Mouse (Mus musculus) intestine, embryonic 15.5 days (tissue): Measurements from ENCODE around the gene Guca2a. TPM values are rescaled to one million over a fixed set of nuclear protein-coding genes. Genes with fewer than 3 reads are reported as not detected.

Experiments used
- ATAC-seq: fragments of 200-750 bp; cut with Nextera tagmentation; 2 replicates; pipeline ENCODE4 v1.8.0; 2017; ENCODE audit warnings: moderate TSS enrichment, moderate library complexity
- H3K27ac ChIP-seq: fragments of 300-500 bp; sonication (generic); 2 replicates; pipeline ENCODE4 v1.5.1; 2015; ENCODE audit warnings: mild to moderate bottlenecking, inconsistent platforms
- H3K27me3 ChIP-seq: fragments of 300-500 bp; sonication (generic); replicated peaks from 2 replicates; pipeline ENCODE4 v1.6.1; 2015; ENCODE audit warnings: inconsistent platforms
- H3K36me3 ChIP-seq: fragments of 300-500 bp; sonication (generic); 2 replicates; pipeline ENCODE4 v1.6.1; 2015; ENCODE audit warnings: inconsistent platforms
- H3K4me1 ChIP-seq: fragments of 300-500 bp; sonication (generic); replicated peaks from 2 replicates; pipeline ENCODE4 v1.6.1; 2015; ENCODE audit warnings: inconsistent platforms
- H3K4me2 ChIP-seq: fragments of 300-500 bp; sonication (generic); replicated peaks from 2 replicates; pipeline ENCODE4 v1.6.1; 2015; ENCODE audit warnings: mild to moderate bottlenecking, inconsistent platforms
- H3K4me3 ChIP-seq: fragments of 300-500 bp; sonication (generic); replicated peaks from 2 replicates; pipeline ENCODE4 v1.5.1; 2015; ENCODE audit warnings: inconsistent platforms
- H3K9ac ChIP-seq: fragments of 300-500 bp; sonication (generic); 2 replicates; pipeline ENCODE4 v1.6.1; 2015; ENCODE audit warnings: inconsistent platforms
- H3K9me3 ChIP-seq: fragments of 300-500 bp; sonication (generic); 2 replicates; pipeline ENCODE4 v1.6.1; 2016; ENCODE audit warnings: inconsistent platforms
- WGBS: fragments of 180-500 bp; shearing (Covaris S2); methylation state at CpG from one replicate; pipeline ENCODE4 v1.1.7; 2015; 5-methylcytosine and 5-hydroxymethylcytosine counted together
- polyA plus RNA-seq: library from polyadenylated mRNA; unstranded; fragments of >200 nt; fragmentation: Nextera tagmentation; extraction: Ambion mirVana; gene quantifications from 2 replicates; pipeline ENCODE4 v1.2.1, GENCODE M21; 2015

The Guca2a gene
- polyA plus RNA-seq, 1 experiment from 2014 or later, result 175 TPM

DNA sequence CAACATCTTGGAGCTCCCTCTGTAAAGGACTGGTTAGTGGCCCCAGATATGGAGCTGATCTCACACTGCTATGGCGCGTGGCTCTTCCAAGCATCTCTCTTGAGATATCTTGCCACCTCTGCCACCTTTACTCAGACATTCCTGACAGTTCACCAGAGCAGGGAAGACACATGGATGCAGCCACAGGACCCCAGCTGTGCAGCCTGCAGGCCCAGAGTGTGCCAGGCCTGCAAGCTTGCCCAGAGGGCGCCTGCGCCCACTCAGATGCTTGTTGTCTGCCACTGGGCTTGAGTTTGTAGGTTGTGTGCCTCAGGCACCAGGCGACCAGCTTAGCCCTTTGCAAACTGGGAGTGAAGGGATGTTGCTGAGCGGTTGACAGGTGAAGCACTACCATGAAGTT lies 33.2 kb downstream of the Guca2a start:
- Histone ChIP-seq H3K27me3 (0 out of 2 replicates have a peak, but pooled peaks cover 1% of the 10 kb centered on the region), H3K9me3 (no peaks in the 10 kb centered on the region), H3K36me3 (no peaks in the 10 kb centered on the region), H3K4me2 (no peak overlapping the region), H3K27ac (no peak overlapping the region), H3K4me3 (no peak overlapping the region), H3K4me1 (no peaks in the 10 kb centered on the region), H3K9ac (no peak overlapping the region)
- no peak for ATAC-seq
- WGBS, result 85% methylated on average over 6 of the region's 6 CpGs

DNA sequence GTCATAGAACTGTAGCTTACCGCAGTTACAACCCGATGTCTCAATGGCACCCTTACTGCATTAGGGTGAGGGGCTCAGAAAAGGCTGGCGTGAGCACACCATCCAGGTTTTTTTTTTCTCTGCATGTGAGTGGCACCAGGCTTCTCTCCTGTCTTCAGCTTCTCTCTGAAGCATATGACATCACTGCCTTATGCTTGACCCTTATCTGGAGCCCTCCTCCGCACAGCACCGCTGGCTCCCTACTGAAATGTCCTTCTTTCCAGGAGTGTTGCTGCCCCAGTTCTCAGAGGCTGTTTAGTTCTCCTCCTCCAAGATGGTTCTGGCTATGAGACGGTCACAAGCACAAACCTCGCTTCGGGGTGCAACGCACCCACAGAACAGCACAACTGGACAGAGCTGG lies 33.7 kb downstream of the Guca2a start:
- no peak overlapping the region for H3K4me2 ChIP-seq
- H3K27me3 ChIP-seq, result no peaks in the 10 kb centered on the region
- no peak for ATAC-seq
- H3K9me3 ChIP-seq, result no peaks in the 10 kb centered on the region
- 91% methylated on average over 9 of the region's 9 CpGs for WGBS
- H3K4me3 ChIP-seq, result no peak overlapping the region
- no peak overlapping the region for H3K9ac ChIP-seq
- no peak overlapping the region for H3K27ac ChIP-seq
- H3K36me3 ChIP-seq, result no peaks in the 10 kb centered on the region
- no peaks in the 10 kb centered on the region for H3K4me1 ChIP-seq

- Histone ChIP-seq H3K4me1 (no peaks in the 10 kb centered on the region), H3K4me3 (no peak overlapping the region), H3K27me3 (no peaks in the 10 kb centered on the region), H3K27ac (no peak overlapping the region), H3K9ac (no peak overlapping the region), H3K36me3 (no peaks in the 10 kb centered on the region), H3K4me2 (no peak overlapping the region), H3K9me3 (no peaks in the 10 kb centered on the region)
- 38% methylated on average over 5 of the region's 5 CpGs for WGBS
- no peak for ATAC-seq
These were observed 35.2 kb downstream of the Guca2a start for GRCm38 (mm10) chr4:119672685-119673084.

GRCm38 (mm10) chr4:119682596-119682995 lies 45.1 kb downstream of the Guca2a start:
- H3K9ac ChIP-seq, result no peak overlapping the region
- ATAC-seq, result no peak
- no peaks in the 10 kb centered on the region for H3K4me1 ChIP-seq
- H3K4me3 ChIP-seq, result no peak overlapping the region
- no peaks in the 10 kb centered on the region for H3K36me3 ChIP-seq
- H3K27me3 ChIP-seq, result no peaks in the 10 kb centered on the region
- H3K27ac ChIP-seq, result no peak overlapping the region
- 47% methylated on average over 5 of the region's 5 CpGs for WGBS
- no peak overlapping the region for H3K4me2 ChIP-seq
- H3K9me3 ChIP-seq, result no peaks in the 10 kb centered on the region

DNA sequence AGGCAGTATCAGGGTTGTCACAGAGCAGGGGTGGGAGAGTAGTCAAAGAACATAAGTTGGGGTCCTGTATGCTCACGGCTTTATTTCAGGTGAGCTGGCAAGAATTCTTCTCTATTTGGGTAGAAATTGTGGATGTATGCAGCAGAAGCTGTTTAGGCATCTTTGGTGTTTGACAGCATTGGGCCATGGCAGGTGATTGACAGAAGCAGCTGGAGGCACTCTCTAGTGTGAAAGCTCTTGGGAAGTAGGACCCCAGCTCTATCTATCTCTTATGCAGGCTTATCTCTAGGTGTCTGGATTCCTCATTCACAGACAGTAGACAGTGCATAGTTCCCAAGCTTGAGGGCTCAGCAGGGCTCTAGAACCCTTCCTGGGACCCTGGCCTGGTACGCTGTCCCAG lies 48.2 kb downstream of the Guca2a start:
- no peaks in the 10 kb centered on the region for H3K9me3 ChIP-seq
- no peak overlapping the region for H3K9ac ChIP-seq
- no peak overlapping the region for H3K4me3 ChIP-seq
- no peaks in the 10 kb centered on the region for H3K36me3 ChIP-seq
- 91% methylated on average over 2 of the region's 2 CpGs for WGBS
- H3K27ac ChIP-seq, result no peak overlapping the region
- H3K27me3 ChIP-seq, result no peaks in the 10 kb centered on the region
- H3K4me2 ChIP-seq, result no peak overlapping the region
- ATAC-seq, result no peak
- no peaks in the 10 kb centered on the region for H3K4me1 ChIP-seq

Other genes starting within 250 kb of the Guca2a start
- gene Ccdc30, start 222.2 kb upstream of the Guca2a start, polyA plus RNA-seq, result 5.2 and 5.5 TPM in 2 replicates
- gene Ppcs, start 215.3 kb upstream of the Guca2a start, polyA plus RNA-seq, result 40.9 and 43.8 TPM in 2 replicates
- 0.56 and 0.57 TPM in 2 replicates for gene Zmynd12, start 214.9 kb upstream of the Guca2a start, polyA plus RNA-seq
- gene Rimkla, start 145.1 kb upstream of the Guca2a start, polyA plus RNA-seq, result 0.87 and 0.96 TPM in 2 replicates
- gene Foxj3, start 100.7 kb upstream of the Guca2a start, polyA plus RNA-seq, result 17.5 and 18.2 TPM in 2 replicates
- 2.8 and 4.4 TPM in 2 replicates for gene Frg2f1, start 98.2 kb upstream of the Guca2a start, polyA plus RNA-seq
- 37.5 and 60.8 TPM in 2 replicates for gene Guca2b, start 21.2 kb downstream of the Guca2a start, polyA plus RNA-seq
- 5.0 and 5.4 TPM in 2 replicates for gene Hivep3, start 96.1 kb downstream of the Guca2a start, polyA plus RNA-seq